Mouse (Mus musculus) CH12.LX (cell line): ENCODE data around the gene Sult6b2. TPM values are rescaled to one million over a fixed set of nuclear protein-coding genes. Genes with fewer than 3 reads are reported as not detected.

Source experiments
- DNase-seq: peaks from one replicate; pipeline ENCODE4 v3.0.0-alpha.2; 2013; ENCODE audit errors: extremely low read depth
- H3K27ac ChIP-seq: 2 replicates; pipeline ENCODE4 v1.5.1; 2012; ENCODE audit warnings: low read depth, mild to moderate bottlenecking, control low read depth, moderate library complexity; ENCODE audit not compliant: insufficient read depth
- H3K27me3 ChIP-seq: replicated peaks from 2 replicates; pipeline ENCODE3; 2012; ENCODE audit warnings: inconsistent platforms
- H3K36me3 ChIP-seq, 2 experiments: replicated peaks in 1 of 2; 2 replicates each; pipeline versions ENCODE3 to v1.6.1; 2012; ENCODE audit warnings: inconsistent platforms in 1 of 2, low read length in 1 of 2, mild to moderate bottlenecking in 1 of 2, mixed read lengths in 1 of 2, moderate library complexity in 1 of 2; ENCODE audit not compliant: control insufficient read depth in 1 of 2, insufficient read depth in 1 of 2
- H3K4me1 ChIP-seq, 2 experiments: 2 replicates each; pipeline ENCODE4 v1.6.1; 2012; ENCODE audit warnings: inconsistent platforms in 1 of 2, moderate library complexity in 1 of 2; ENCODE audit not compliant: insufficient read depth in 2 of 2, control insufficient read depth in 1 of 2
- H3K4me2 ChIP-seq: 2 replicates; pipeline ENCODE4 v1.6.1; 2012; ENCODE audit warnings: low read depth, mild to moderate bottlenecking, control low read depth; ENCODE audit not compliant: poor library complexity, insufficient read depth, severe bottlenecking
- H3K4me3 ChIP-seq, 3 experiments: fragments of 150-350 bp in 1 of 3; sonication (generic) in 1 of 3; replicated peaks in 1 of 3; 2 replicates each; pipeline versions ENCODE3 to v1.5.1; 2011 to 2012; ENCODE audit warnings: low read depth in 2 of 3, low read length in 2 of 3, mild to moderate bottlenecking in 2 of 3, moderate library complexity in 2 of 3, control low read depth in 1 of 3, improper control_type of control experiment in 1 of 3, inconsistent platforms in 1 of 3, mixed read lengths in 1 of 3; ENCODE audit not compliant: poor library complexity in 1 of 3
- H3K79me2 ChIP-seq: replicated peaks from 2 replicates; pipeline ENCODE4 v1.6.1; 2012; ENCODE audit warnings: mild to moderate bottlenecking, moderate library complexity; ENCODE audit not compliant: control insufficient read depth, poor library complexity, insufficient read depth, severe bottlenecking; ENCODE audit errors: extremely low read depth
- H3K9ac ChIP-seq: 2 replicates; pipeline ENCODE4 v1.6.1; 2012; ENCODE audit warnings: low read depth, mild to moderate bottlenecking, control low read depth, moderate library complexity; ENCODE audit not compliant: insufficient read depth
- H3K9me3 ChIP-seq: replicated peaks from 2 replicates; pipeline ENCODE3; 2012; ENCODE audit warnings: low read length, inconsistent platforms, mixed read lengths
- BHLHE40 ChIP-seq: IDR thresholded peaks from 2 replicates; pipeline ENCODE4 v1.6.1; 2011; ENCODE audit warnings: mild to moderate bottlenecking, low read depth, low read length, improper control_type of control experiment
- CHD2 ChIP-seq: IDR thresholded peaks from 2 replicates; pipeline ENCODE4 v1.6.1; 2011; ENCODE audit warnings: low read length, improper control_type of control experiment
- CTCF ChIP-seq, 2 experiments: IDR thresholded peaks in 1 of 2; conservative IDR thresholded peaks in 1 of 2; 2 replicates each; pipeline ENCODE4 v1.5.1; 2011 to 2012; ENCODE audit warnings: low read depth in 2 of 2, low read length in 2 of 2, improper control_type of control experiment in 1 of 2, inconsistent platforms in 1 of 2, mild to moderate bottlenecking in 1 of 2, moderate library complexity in 1 of 2
- EP300 ChIP-seq: IDR thresholded peaks from 2 replicates; pipeline ENCODE4 v1.6.1; 2011; ENCODE audit warnings: low read length, improper control_type of control experiment
- GABPA ChIP-seq: IDR thresholded peaks from 2 replicates; pipeline ENCODE4 v1.6.1; 2012; ENCODE audit warnings: low read depth, low read length, improper control_type of control experiment, inconsistent platforms; ENCODE audit not compliant: insufficient replicate concordance
- HCFC1 ChIP-seq: IDR thresholded peaks from 2 replicates; pipeline ENCODE4 v1.6.1; 2012; ENCODE audit warnings: low read depth, mild to moderate bottlenecking, inconsistent platforms, low read length, improper control_type of control experiment
- IRF4 ChIP-seq: IDR thresholded peaks from 2 replicates; pipeline ENCODE4 v1.6.1; 2014; ENCODE audit warnings: low read depth, mild to moderate bottlenecking, inconsistent platforms, low read length, improper control_type of control experiment
- JUN ChIP-seq: IDR thresholded peaks from 2 replicates; pipeline ENCODE4 v1.6.1; 2011; ENCODE audit warnings: low read depth, mild to moderate bottlenecking, low read length, improper control_type of control experiment, moderate library complexity; ENCODE audit not compliant: insufficient read depth
- JUND ChIP-seq: conservative IDR thresholded peaks from 2 replicates; pipeline ENCODE4 v1.6.1; 2011; ENCODE audit warnings: low read depth, low read length, improper control_type of control experiment
- KAT2A ChIP-seq: IDR thresholded peaks from 2 replicates; pipeline ENCODE4 v1.6.1; 2012; ENCODE audit warnings: low read length, improper control_type of control experiment, inconsistent platforms; ENCODE audit not compliant: insufficient replicate concordance
- MAX ChIP-seq: IDR thresholded peaks from 2 replicates; pipeline ENCODE4 v1.6.1; 2011; ENCODE audit warnings: low read length, improper control_type of control experiment
- MAZ ChIP-seq: IDR thresholded peaks from 2 replicates; pipeline ENCODE4 v1.6.1; 2012; ENCODE audit warnings: low read depth, mild to moderate bottlenecking, inconsistent platforms, low read length, improper control_type of control experiment, moderate library complexity
- MEF2A ChIP-seq: IDR thresholded peaks from 2 replicates; pipeline ENCODE4 v1.6.1; 2014; ENCODE audit warnings: low read depth, mild to moderate bottlenecking, inconsistent platforms, low read length, improper control_type of control experiment, borderline replicate concordance
- MXI1 ChIP-seq: IDR thresholded peaks from 2 replicates; pipeline ENCODE4 v1.6.1; 2011; ENCODE audit warnings: mild to moderate bottlenecking, low read depth, low read length, improper control_type of control experiment
- MYC ChIP-seq: IDR thresholded peaks from 2 replicates; pipeline ENCODE4 v1.6.1; 2011; ENCODE audit warnings: low read depth, mild to moderate bottlenecking, improper control_type of control experiment, low read length
- NELFE ChIP-seq: IDR thresholded peaks from 2 replicates; pipeline ENCODE4 v1.6.1; 2011; ENCODE audit warnings: low read depth, low read length, improper control_type of control experiment
- NRF1 ChIP-seq: IDR thresholded peaks from 2 replicates; pipeline ENCODE4 v1.6.1; 2014; ENCODE audit warnings: low read depth, mild to moderate bottlenecking, inconsistent platforms, low read length, improper control_type of control experiment, moderate library complexity
- POLR2A ChIP-seq: IDR thresholded peaks from 2 replicates; pipeline ENCODE4 v1.6.1; 2011; ENCODE audit warnings: low read depth, mild to moderate bottlenecking, improper control_type of control experiment, low read length
- POLR2AphosphoS2 ChIP-seq: IDR thresholded peaks from 2 replicates; pipeline ENCODE4 v1.6.1; 2011; ENCODE audit warnings: low read depth, low read length, improper control_type of control experiment
- RCOR1 ChIP-seq: conservative IDR thresholded peaks from 2 replicates; pipeline ENCODE4 v1.6.1; 2012; ENCODE audit warnings: low read depth, mild to moderate bottlenecking, inconsistent platforms, low read length, improper control_type of control experiment
- SIN3A ChIP-seq: IDR thresholded peaks from 2 replicates; pipeline ENCODE4 v1.6.1; 2012; ENCODE audit warnings: low read length, improper control_type of control experiment, inconsistent platforms
- TBP ChIP-seq: conservative IDR thresholded peaks from 2 replicates; pipeline ENCODE4 v1.6.1; 2011; ENCODE audit warnings: low read depth, low read length, improper control_type of control experiment
- UBTF ChIP-seq: IDR thresholded peaks from 2 replicates; pipeline ENCODE4 v1.6.1; 2012; ENCODE audit warnings: low read depth, mild to moderate bottlenecking, inconsistent platforms, low read length, improper control_type of control experiment, moderate library complexity
- ZC3H11A ChIP-seq: IDR thresholded peaks from 2 replicates; pipeline ENCODE4 v1.6.1; 2012; ENCODE audit warnings: low read depth, mild to moderate bottlenecking, inconsistent platforms, low read length, improper control_type of control experiment
- ZMIZ1 ChIP-seq: IDR thresholded peaks from 2 replicates; pipeline ENCODE4 v1.6.1; 2012; ENCODE audit warnings: low read depth, mild to moderate bottlenecking, inconsistent platforms, low read length, improper control_type of control experiment
- dilution Hi-C: fragments of 300-500 bp; cut with MboI; formaldehyde crosslinking; loops from 2 replicates; pipeline ENCODE4 v1.14.3; 2020; ENCODE audit warnings: low sequenced_read_pairs; ENCODE audit not compliant: extremely low pct_unique_long_range_greater_than_20kb, extremely low pct_ligation_motif_present
- in situ Hi-C: fragments of 300-500 bp; cut with MboI; formaldehyde crosslinking; loops from 3 replicates; pipeline ENCODE4 v1.14.3; 2019; ENCODE audit warnings: low sequenced_read_pairs, low pct_ligation_motif_present, low pct_unique_long_range_greater_than_20kb, mixed read lengths
- polyA plus RNA-seq: library from polyadenylated mRNA; unstranded; fragments of >175 nt; gene quantifications from 2 replicates; pipeline ENCODE4 v1.2.1, GENCODE M21; 2012; ENCODE audit warnings: low read depth; ENCODE audit not compliant: insufficient read length
- total RNA-seq, 2 experiments: library from RNA; depleted of rRNA; stranded (reverse); fragments of 300-350 nt in 1 of 2; fragments of >200 nt in 1 of 2; gene quantifications; 2 replicates each; pipeline ENCODE4 v1.2.3; 2012 to 2014

Gene Sult6b2
- total and polyA plus RNA-seq, 3 experiments = 0.25 to 1.1 (median 0.54) TPM

- Histone ChIP-seq H3K27me3 (no peaks in the 10 kb centered on the region), H3K36me3 (no peaks in the 10 kb centered on the region), H3K9ac (no peak overlapping the region), H3K4me3 (no peak overlapping the region), H3K4me1 (peaks cover 12 to 41% of the 10 kb centered on the region in 2 experiments), H3K27ac (no peak overlapping the region), H3K4me2 (no peak overlapping the region), H3K9me3 (no peaks in the 10 kb centered on the region), H3K79me2 (no peaks in the 10 kb centered on the region)
- in situ Hi-C loops (no loop called here), dilution Hi-C loops (no loop called here)
- no peak for DNase-seq
- TF ChIP-seq SIN3A (no peak), GABPA (no peak), MEF2A (no peak), ZMIZ1 (no peak), MAZ (no peak), NRF1 (no peak), UBTF (no peak), HCFC1 (no peak), CTCF (conservative IDR thresholded peaks at IDR 0.05 in 1 of 2, IDR thresholded peaks at IDR 0.05 in 1 of 2; ENCODE audit: low read depth in 2 of 2, low read length in 2 of 2) (no peak), RCOR1 (no peak)
These were observed 25.9 kb upstream of the Sult6b2 start for GRCm38 (mm10) chr6:142830221-142830620.

DNA sequence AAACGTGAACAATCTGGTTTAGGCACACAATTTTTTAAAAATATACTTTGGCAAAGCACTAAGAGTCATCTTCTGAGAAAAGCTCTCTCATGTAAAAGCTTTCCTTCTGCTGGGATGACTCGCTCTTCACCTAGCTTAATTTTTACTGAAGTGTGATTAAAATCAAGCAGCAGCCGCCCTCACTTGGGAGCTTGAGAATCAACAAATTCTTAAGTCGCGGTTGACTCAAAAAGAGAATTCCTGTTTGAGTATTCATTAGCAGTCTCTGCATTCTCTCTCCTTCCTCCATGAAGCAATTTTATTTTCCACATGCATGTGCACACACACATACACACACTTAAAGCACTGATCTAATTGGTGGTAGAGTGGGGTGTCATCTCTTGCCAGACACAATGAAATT lies 21.1 kb upstream of the Sult6b2 start:
- Histone ChIP-seq H3K4me1 (0 out of 4 replicates have a peak, but pooled peaks cover 0 to 2% of the 10 kb centered on the region in 2 experiments), H3K9ac (no peak overlapping the region), H3K4me2 (no peak overlapping the region), H3K36me3 (no peaks in the 10 kb centered on the region), H3K79me2 (no peaks in the 10 kb centered on the region), H3K27ac (no peak overlapping the region), H3K27me3 (no peaks in the 10 kb centered on the region), H3K4me3 (no peak overlapping the region), H3K9me3 (no peaks in the 10 kb centered on the region)
- DNase-seq = no peak
- TF ChIP-seq POLR2AphosphoS2 (no peak), ZC3H11A (no peak), NELFE (no peak), IRF4 (peak; percentile 83), KAT2A (no peak), MAX (no peak), MYC (no peak), EP300 (peak; percentile 58; the same call in 1 of the 2 replicates), UBTF (no peak), JUN (peak; percentile 57; the same call in 1 of the 2 replicates), POLR2A (no peak), RCOR1 (no peak), MXI1 (no peak), MAZ (no peak), CHD2 (no peak), NRF1 (no peak), TBP (no peak), ZMIZ1 (no peak), JUND (peak; percentile 57; the same call in 1 of the 2 replicates), BHLHE40 (0 out of 2 replicates have a peak, but pooled peaks have one; percentile 24)
- in situ Hi-C loops = no loop called here
- dilution Hi-C loops = no loop called here
